Mouse (Mus musculus) brain, embryonic 14.5 days (tissue): ENCODE data around the gene Btg2.

ENCODE experiments used
- CTCF ChIP-seq: fragments of 200-500 bp; IDR thresholded peaks from 2 replicates; pipeline ENCODE4 v1.5.1; 2012; ENCODE audit warnings: inconsistent platforms, mild to moderate bottlenecking, moderate library complexity, borderline replicate concordance; ENCODE audit not compliant: insufficient read depth, insufficient read length; ENCODE audit errors: extremely low read depth
- POLR2A ChIP-seq: fragments of 200-500 bp; IDR thresholded peaks from 2 replicates; pipeline ENCODE4 v1.6.1; 2012; ENCODE audit warnings: mild to moderate bottlenecking, inconsistent platforms, borderline replicate concordance; ENCODE audit not compliant: poor library complexity, insufficient read depth, insufficient read length, severe bottlenecking; ENCODE audit errors: extremely low read depth

GRCm38 (mm10) chr1:134064296-134064831 lies 14.6 kb downstream of the Btg2 start:
- TF ChIP-seq CTCF: no peak
- TF ChIP-seq POLR2A: no peak
